Mouse (Mus musculus) olfactory bulb, adult 2 months (tissue): Measurements from ENCODE around the gene Wfikkn1.

Experiments
- CTCF ChIP-seq: fragments of 200-500 bp; IDR thresholded peaks from 2 replicates; pipeline ENCODE4 v1.5.1; 2012; ENCODE audit warnings: low read depth, mild to moderate bottlenecking, low read length, moderate library complexity; ENCODE audit not compliant: insufficient read depth
- POLR2A ChIP-seq: fragments of 200-500 bp; IDR thresholded peaks from 2 replicates; pipeline ENCODE4 v1.6.1; 2012; ENCODE audit warnings: mild to moderate bottlenecking, low read depth, low read length, moderate library complexity; ENCODE audit not compliant: insufficient read depth

DNA sequence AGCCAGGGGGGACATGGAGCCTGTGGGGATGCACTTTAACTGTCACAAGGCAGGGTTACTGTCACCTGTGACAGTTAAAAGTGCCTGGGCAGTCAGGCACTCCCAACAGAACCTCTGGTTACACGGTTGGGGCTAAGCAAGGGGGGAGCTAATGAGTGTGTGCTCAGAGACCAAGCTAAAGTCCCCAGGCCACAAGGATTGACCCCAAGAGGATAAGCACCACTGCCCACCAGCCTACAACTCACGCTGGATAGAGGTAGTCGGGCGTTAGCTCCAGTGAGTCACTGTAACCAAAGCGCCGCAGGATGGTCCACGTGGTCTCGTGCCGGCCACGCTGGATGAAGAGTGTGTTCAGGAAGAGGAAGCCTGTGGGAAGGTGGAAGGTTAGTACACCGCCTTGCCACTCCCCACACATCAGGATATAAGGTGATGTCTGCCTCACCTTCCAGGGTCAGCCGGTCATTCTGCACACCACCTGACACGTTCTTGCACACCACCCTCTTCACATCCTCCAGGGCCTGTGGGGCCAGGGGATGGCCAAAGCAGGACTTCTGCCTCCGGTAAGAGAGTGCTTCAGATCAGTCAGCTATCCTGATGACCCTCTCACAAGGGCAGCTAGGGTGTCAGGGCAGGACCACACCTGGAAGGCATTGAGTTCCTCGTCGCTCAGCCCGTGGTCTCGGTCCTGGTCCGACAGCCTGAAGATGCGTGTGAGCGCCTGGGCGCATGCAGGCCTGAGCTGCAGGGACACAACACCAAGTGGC is 39.4 kb downstream of the Wfikkn1 start, which contains the start of gene Gm20683:
- TF ChIP-seq CTCF (no peak), POLR2A (no peak)
